Mouse (Mus musculus): ENCODE data around the gene Tra2a. TPM values are rescaled to one million over a fixed set of nuclear protein-coding genes. Genes with fewer than 3 reads are reported as not detected.
A peak's percentile ranks its signal among the peaks of the same experiment; 100 is the strongest.

Gene Tra2a
- polyA plus RNA-seq, 1 experiment from 2014 or later: 105 TPM

DNA sequence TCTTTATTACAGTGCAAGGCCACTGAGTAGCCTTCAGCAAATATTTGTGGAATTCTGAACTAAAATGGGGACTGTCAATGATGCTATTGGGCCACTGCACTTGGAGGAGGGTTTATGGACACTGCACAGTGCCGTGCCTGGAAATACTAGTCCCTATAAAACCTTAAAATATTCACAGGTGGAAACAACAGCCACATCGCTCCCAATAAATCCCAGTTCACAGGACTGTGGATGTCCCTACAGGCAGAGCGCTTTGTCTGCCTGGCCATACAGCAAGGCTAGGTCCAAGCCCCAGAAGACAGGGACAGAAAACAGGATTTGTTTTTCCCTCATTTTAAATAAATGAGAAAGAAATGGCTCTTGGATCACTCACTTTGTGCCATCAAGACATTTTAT lies 38.1 kb downstream of the Tra2a start:
- Histone ChIP-seq H3K4me2 (ENCODE audit: low read length) (no peak overlapping the region), H3K9me3 (replicated peaks; ENCODE audit: control insufficient read depth, low read length, poor library complexity, severe bottlenecking) (no peaks in the 10 kb centered on the region), H3K36me3 (ENCODE audit: control insufficient read depth, insufficient read depth, low read length) (no peaks in the 10 kb centered on the region), H3K4me3 (ENCODE audit: low read depth, low read length) (no peak overlapping the region), H3K27me3 (ENCODE audit: control insufficient read depth, insufficient read depth, low read depth, low read length) (no peaks in the 10 kb centered on the region; the same call in 1 of the 2 replicates), H3K27ac (ENCODE audit: low read length) (no peak overlapping the region), H3K9ac (ENCODE audit: low read depth, low read length) (no peak overlapping the region), H3K4me1 (ENCODE audit: control insufficient read depth, insufficient read depth, low read length) (no peaks in the 10 kb centered on the region)
- no peak for ATAC-seq
- WGBS: 96% methylated on average over 3 of the region's 3 CpGs

DNA sequence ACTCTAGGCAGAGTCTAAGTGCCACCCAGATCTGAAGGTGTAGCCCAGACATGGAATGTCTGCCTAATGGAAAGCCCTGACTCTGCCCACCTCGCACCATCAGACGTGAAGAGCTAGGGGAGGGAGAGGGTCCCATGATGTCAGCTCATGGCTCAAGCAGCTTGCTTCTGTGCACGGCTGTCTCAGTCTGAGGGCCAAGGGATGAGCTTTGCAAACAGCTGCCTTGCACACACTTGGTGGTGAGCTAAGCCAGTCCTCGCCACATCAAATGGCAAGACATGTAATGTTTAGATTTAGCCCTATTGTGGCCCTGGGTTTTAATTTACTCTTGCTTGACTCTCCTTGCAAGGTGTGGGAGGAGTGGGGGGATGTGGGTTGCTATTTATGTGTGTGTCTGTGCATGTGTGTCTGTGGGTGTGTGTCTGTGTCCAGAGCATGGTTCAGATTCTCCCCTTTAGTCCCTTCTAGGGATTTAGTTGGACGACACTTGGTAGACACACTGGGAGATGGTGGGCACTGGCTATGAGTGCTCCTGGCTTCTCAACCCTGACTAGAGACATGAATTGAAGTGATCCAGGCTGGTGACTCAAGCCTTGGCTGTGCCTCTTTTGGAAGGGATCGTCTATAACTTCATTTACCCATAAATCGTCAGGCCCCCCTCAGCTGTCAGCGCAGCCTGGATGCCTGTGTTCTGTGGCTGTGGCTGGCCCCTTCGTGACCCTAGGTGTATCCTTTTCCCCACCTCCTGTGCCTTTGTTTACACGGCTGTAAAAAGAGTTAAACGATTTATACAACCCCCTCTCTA lies 38.7 kb downstream of the Tra2a start:
- no peak overlapping the region for H3K27ac ChIP-seq (ENCODE audit: low read length)
- H3K4me1 ChIP-seq (ENCODE audit: control insufficient read depth, insufficient read depth, low read length): no peaks in the 10 kb centered on the region
- H3K36me3 ChIP-seq (ENCODE audit: control insufficient read depth, insufficient read depth, low read length): no peaks in the 10 kb centered on the region
- H3K9me3 ChIP-seq (replicated peaks; ENCODE audit: control insufficient read depth, low read length, poor library complexity, severe bottlenecking): no peaks in the 10 kb centered on the region
- no peak overlapping the region for H3K4me3 ChIP-seq (ENCODE audit: low read depth, low read length)
- 72% methylated on average over 11 of the region's 11 CpGs for WGBS
- H3K9ac ChIP-seq (ENCODE audit: low read depth, low read length): no peak overlapping the region
- peaks cover under 1% of the 10 kb centered on the region for H3K27me3 ChIP-seq (ENCODE audit: control insufficient read depth, insufficient read depth, low read depth, low read length)
- no peak overlapping the region for H3K4me2 ChIP-seq (ENCODE audit: low read length)
- no peak for ATAC-seq

DNA sequence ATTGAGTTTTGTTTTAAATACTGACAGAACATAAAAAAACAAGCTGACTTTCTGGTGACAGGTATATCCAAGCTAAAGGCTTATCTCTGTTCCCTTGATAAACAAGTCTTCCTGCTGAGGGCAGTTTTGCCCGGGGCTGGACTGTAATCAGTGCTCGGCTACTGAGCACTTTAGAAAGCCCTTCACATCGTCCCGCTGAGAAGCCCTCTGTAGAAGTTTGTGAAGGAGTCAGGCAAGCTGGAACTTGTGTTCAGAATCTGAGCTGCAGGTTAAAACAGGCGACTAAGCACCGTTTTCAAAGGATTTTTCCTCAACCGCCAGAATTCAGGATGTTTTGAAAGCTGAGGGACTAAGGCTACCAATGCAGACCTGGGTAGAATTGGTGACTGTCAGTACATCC lies 41.9 kb downstream of the Tra2a start:
- H3K9ac ChIP-seq (ENCODE audit: low read depth, low read length): no peak overlapping the region
- peaks cover 2% of the 10 kb centered on the region for H3K27me3 ChIP-seq (ENCODE audit: control insufficient read depth, insufficient read depth, low read depth, low read length)
- H3K36me3 ChIP-seq (ENCODE audit: control insufficient read depth, insufficient read depth, low read length): no peaks in the 10 kb centered on the region
- 2% methylated on average over 7 of the region's 7 CpGs for WGBS
- H3K4me2 ChIP-seq (ENCODE audit: low read length): no peak overlapping the region
- H3K4me3 ChIP-seq (ENCODE audit: low read depth, low read length): no peak overlapping the region
- peaks cover 5% of the 10 kb centered on the region; the same call in 1 of the 2 replicates for H3K4me1 ChIP-seq (ENCODE audit: control insufficient read depth, insufficient read depth, low read length)
- H3K9me3 ChIP-seq (replicated peaks; ENCODE audit: control insufficient read depth, low read length, poor library complexity, severe bottlenecking): no peaks in the 10 kb centered on the region
- no peak for ATAC-seq
- H3K27ac ChIP-seq (ENCODE audit: low read length): no peak overlapping the region

DNA sequence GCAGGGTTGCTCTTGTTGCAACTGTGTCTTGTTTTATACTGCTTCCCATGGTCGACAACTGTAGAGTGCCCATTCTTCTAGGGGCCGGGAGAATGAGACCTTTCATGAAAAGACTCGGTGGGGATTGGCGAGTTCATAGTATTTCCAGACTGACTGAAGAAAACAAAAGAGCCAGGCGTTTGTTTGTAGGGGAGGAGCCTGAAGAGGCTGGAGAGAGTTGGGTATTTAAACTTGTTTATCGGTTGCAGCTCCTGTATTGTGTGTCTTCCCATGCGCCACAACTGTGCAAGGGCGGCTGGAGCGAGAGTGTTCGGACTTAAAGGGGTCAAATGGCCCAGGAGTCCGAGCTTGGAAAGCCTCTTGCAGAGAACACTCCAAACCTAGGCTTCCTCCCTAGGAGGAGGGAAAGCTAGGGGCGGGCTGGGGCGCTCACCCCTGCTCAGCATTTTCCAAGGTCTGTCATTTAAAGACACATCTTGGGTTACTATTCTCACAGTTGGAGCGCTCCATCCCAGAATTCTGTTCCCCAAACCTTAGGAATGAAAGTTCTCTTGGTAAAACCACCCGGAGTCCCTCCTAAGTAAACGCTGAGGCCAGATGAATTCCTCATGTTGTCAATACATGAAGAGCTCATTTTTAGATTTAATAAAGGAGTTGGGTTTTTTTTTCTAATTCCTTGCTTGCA lies 43.8 kb downstream of the Tra2a start:
- no peak for ATAC-seq
- 3% methylated on average over 16 of the region's 16 CpGs for WGBS
- Histone ChIP-seq H3K4me2 (ENCODE audit: low read length) (no peak overlapping the region), H3K9me3 (replicated peaks; ENCODE audit: control insufficient read depth, low read length, poor library complexity, severe bottlenecking) (no peaks in the 10 kb centered on the region), H3K27ac (ENCODE audit: low read length) (no peak overlapping the region), H3K36me3 (ENCODE audit: control insufficient read depth, insufficient read depth, low read length) (no peaks in the 10 kb centered on the region), H3K9ac (ENCODE audit: low read depth, low read length) (no peak overlapping the region), H3K4me1 (ENCODE audit: control insufficient read depth, insufficient read depth, low read length) (peaks cover 10% of the 10 kb centered on the region), H3K4me3 (ENCODE audit: low read depth, low read length) (no peak overlapping the region), H3K27me3 (ENCODE audit: control insufficient read depth, insufficient read depth, low read depth, low read length) (peaks cover 2% of the 10 kb centered on the region; the same call in 1 of the 2 replicates)

DNA sequence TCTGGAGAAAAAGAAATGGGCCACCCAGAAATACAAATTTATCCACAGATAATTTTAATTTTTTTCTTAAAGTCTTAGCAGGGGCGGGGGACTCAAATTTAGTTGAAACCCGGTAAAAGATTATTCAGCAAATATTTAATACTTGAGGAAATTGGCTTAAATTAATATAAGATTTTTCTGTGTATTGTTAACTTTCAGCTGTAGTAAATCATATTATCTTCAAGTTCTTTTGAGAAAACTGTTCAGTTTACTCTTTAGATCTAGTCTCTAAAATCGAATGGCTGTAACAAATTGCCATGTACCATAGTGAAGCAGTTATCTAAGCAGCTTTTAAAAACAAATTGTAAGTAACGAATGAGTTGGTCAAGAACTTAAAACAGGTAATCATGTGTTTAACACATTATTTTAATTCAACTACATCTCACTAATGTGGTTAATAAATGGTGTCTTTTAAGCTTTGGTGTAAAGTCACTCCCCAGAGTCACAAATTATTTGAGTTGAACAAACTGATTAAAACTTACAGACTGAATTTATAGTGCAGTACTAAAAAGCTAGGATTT lies 44.8 kb downstream of the Tra2a start:
- Histone ChIP-seq H3K27ac (ENCODE audit: low read length) (no peak overlapping the region), H3K36me3 (ENCODE audit: control insufficient read depth, insufficient read depth, low read length) (no peaks in the 10 kb centered on the region), H3K9me3 (replicated peaks; ENCODE audit: control insufficient read depth, low read length, poor library complexity, severe bottlenecking) (no peaks in the 10 kb centered on the region), H3K27me3 (ENCODE audit: control insufficient read depth, insufficient read depth, low read depth, low read length) (peaks cover 2% of the 10 kb centered on the region; the same call in 1 of the 2 replicates), H3K4me2 (ENCODE audit: low read length) (no peak overlapping the region), H3K4me1 (ENCODE audit: control insufficient read depth, insufficient read depth, low read length) (peaks cover 10% of the 10 kb centered on the region), H3K4me3 (ENCODE audit: low read depth, low read length) (no peak overlapping the region), H3K9ac (ENCODE audit: low read depth, low read length) (no peak overlapping the region)
- 14% methylated on average over 4 of the region's 4 CpGs for WGBS
- ATAC-seq: no peak

DNA sequence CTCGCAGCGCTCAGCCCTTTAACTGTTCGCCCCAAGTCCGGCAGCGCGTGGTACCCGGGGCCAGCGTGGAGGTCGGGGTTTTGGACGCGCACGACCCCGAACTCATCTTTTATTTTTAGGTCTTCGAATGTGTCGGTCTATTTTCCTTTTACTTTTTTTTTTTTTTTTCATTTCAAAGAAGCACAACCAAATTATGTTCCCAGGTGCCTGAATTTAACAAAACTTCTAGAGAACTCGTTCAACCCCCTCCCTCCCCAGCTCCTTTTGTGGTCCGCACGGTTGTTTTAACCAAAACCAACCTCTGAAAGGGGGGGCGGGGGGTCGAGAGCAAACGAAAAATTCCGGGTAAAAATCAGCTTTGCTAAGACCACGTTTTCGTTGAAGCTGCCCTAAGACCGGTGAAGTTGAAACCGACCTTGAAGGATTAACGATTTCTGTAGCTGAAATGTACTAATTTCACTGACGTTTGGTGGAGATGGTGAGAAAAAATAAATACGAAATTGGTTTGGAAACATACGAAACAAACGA lies 45.5 kb downstream of the Tra2a start:
- Histone ChIP-seq H3K36me3 (ENCODE audit: control insufficient read depth, insufficient read depth, low read length) (no peaks in the 10 kb centered on the region), H3K27me3 (ENCODE audit: control insufficient read depth, insufficient read depth, low read depth, low read length) (peaks cover 2% of the 10 kb centered on the region; the same call in 1 of the 2 replicates), H3K9ac (ENCODE audit: low read depth, low read length) (no peak overlapping the region), H3K27ac (ENCODE audit: low read length) (no peak overlapping the region), H3K4me3 (ENCODE audit: low read depth, low read length) (peak overlapping the region; percentile 55), H3K4me1 (ENCODE audit: control insufficient read depth, insufficient read depth, low read length) (peaks cover 10% of the 10 kb centered on the region), H3K4me2 (ENCODE audit: low read length) (peak overlapping the region; percentile 83), H3K9me3 (replicated peaks; ENCODE audit: control insufficient read depth, low read length, poor library complexity, severe bottlenecking) (no peaks in the 10 kb centered on the region)
- ATAC-seq: no peak
- under 1% methylated on average over 31 of the region's 31 CpGs for WGBS

DNA sequence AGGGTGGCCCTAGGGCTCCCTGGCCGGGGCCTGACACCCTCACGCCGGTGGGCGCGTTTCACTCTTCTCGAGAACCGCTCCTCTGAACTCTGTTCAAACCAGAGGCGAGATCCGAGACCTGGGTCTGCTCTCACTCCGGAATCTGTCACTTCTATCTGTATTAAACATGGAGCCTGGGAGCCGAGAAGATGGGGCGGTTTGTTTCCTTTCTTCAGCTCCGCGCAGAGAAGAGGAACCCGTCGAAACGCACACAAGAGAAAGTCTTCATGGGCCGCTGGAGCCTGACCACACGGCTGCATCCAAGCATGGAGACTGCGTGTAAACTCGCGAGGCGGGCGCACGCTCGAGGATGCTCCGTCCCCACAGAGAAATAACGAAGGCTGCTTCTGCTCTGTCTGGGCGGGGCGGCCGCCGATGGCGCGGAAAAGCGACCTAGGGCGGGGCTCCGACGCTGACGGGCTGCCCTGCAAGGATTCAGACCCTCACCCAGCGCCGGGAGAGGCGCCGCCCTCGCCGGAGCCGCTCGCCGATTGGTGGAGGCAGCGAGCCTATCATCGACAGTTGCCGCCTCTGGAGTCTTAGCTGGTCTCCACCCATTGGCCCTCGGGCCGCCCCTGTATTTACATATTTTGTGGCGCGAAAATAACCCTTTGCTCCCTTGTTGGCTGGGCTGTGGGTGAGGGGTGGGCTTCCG lies 46.1 kb downstream of the Tra2a start:
- Histone ChIP-seq H3K27ac (ENCODE audit: low read length) (peak overlapping the region; percentile 72), H3K9ac (ENCODE audit: low read depth, low read length) (peak overlapping the region; percentile 62), H3K4me2 (ENCODE audit: low read length) (peak overlapping the region; percentile 83), H3K9me3 (replicated peaks; ENCODE audit: control insufficient read depth, low read length, poor library complexity, severe bottlenecking) (no peaks in the 10 kb centered on the region), H3K36me3 (ENCODE audit: control insufficient read depth, insufficient read depth, low read length) (no peaks in the 10 kb centered on the region), H3K4me1 (ENCODE audit: control insufficient read depth, insufficient read depth, low read length) (peaks cover 16% of the 10 kb centered on the region), H3K4me3 (ENCODE audit: low read depth, low read length) (peak overlapping the region; percentile 55), H3K27me3 (ENCODE audit: control insufficient read depth, insufficient read depth, low read depth, low read length) (peaks cover 2% of the 10 kb centered on the region; the same call in 1 of the 2 replicates)
- WGBS: under 1% methylated on average over 56 of the region's 56 CpGs
- ATAC-seq: peak; percentile 93

DNA sequence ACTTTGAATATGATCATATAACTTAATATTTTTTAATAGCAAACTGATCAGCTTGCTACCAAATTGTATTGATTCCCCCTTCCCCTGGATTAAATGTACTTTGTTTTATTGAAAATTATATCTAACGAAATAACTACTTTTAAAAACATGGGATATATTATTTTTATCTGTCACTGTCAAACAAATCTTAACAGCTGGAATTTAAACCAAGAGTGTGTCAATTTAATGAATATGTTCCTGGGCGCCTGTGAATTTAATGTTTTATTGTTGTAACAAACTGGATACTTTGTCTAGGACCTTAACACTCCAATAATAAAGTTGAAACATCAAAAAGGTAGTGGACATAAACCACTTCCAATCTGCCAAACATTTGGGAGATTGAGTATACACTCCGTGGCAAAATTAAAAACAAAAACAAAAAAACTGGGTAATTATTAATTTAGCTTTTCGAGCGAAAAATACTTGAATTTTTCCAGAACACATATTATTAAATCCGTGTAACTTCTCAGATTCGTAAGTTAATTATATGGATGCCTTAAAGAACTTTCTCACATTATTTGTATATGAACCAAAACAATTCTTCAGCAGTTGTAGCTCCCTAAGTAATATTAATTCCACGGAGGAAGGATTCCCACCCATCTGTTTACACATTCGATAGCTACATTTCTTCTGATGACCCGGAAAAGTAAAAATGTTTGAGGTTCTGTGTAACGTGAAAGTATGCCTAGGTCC lies 46.9 kb downstream of the Tra2a start:
- Histone ChIP-seq H3K4me2 (ENCODE audit: low read length) (peak overlapping the region; percentile 83), H3K27me3 (ENCODE audit: control insufficient read depth, insufficient read depth, low read depth, low read length) (peaks cover 2% of the 10 kb centered on the region; the same call in 1 of the 2 replicates), H3K9ac (ENCODE audit: low read depth, low read length) (peak overlapping the region; percentile 62), H3K27ac (ENCODE audit: low read length) (peak overlapping the region; percentile 72; the same call in 1 of the 2 replicates), H3K36me3 (ENCODE audit: control insufficient read depth, insufficient read depth, low read length) (no peaks in the 10 kb centered on the region), H3K4me3 (ENCODE audit: low read depth, low read length) (peak overlapping the region; percentile 55), H3K4me1 (ENCODE audit: control insufficient read depth, insufficient read depth, low read length) (peaks cover 23% of the 10 kb centered on the region), H3K9me3 (replicated peaks; ENCODE audit: control insufficient read depth, low read length, poor library complexity, severe bottlenecking) (no peaks in the 10 kb centered on the region)
- ATAC-seq: no peak
- 2% methylated on average over 11 of the region's 11 CpGs for WGBS

All from midbrain, embryonic 16.5 days (tissue).